13 mouse cellular contexts compared by ENCODE assay signal in genomic region chr7:29490704-29491470, GRCm38 (mm10). TPM values are rescaled to one million over a fixed set of nuclear protein-coding genes. Genes with fewer than 3 reads are reported as not detected.
DNase-seq lines count a peak whose midpoint lies in the region; ATAC-seq and TF ChIP-seq lines count a peak whose summit lies in the region.
"Had no signal": no experiment of that assay in that cellular context is flagged by ENCODE, and none has a peak within 500 bp of the region (broad histone marks: within the 10 kb centered on the region; RNA-seq: fewer than 3 reads in every experiment).

No protein-coding gene starts in this region.

- H3K79me2 ChIP-seq in MEL (ENCODE audit: control insufficient read depth, insufficient read depth, low read length, poor library complexity) (peaks cover 15% of the 10 kb centered on the region; the same call in 1 of the 2 replicates), macrophage (ENCODE audit: inconsistent target) (peaks cover 63% of the 10 kb centered on the region; the same call in 1 of the 2 replicates)

- H3K4me3 ChIP-seq in forebrain, embryonic 10.5 days = peak overlapping the region; percentile 35; the same call in 1 of the 2 replicates
- H3K4me3 ChIP-seq in forebrain, embryonic 13.5 days = no peak overlapping the region
- H3K4me3 ChIP-seq in MEL (ENCODE audit: control insufficient read depth in 1 of 2, insufficient read depth in 1 of 2, low read depth in 2 of 2, low read length in 2 of 2) (no peak overlapping the region), macrophage (ENCODE audit: inconsistent target) (no peak overlapping the region)
- H3K4me3 ChIP-seq in embryonic facial prominence, embryonic 15.5 days (replicated peaks) = no peak overlapping the region
- no peak overlapping the region for H3K4me3 ChIP-seq in forebrain, embryonic 15.5 days
- H3K4me3 ChIP-seq: limb, embryonic 13.5 days had no signal

- DNase-seq in forebrain, embryonic 10.5 days (ENCODE audit: extremely low spot score, low spot score) = no peak
- DNase-seq in MEL (ENCODE audit: low read depth, low spot score) = peak; percentile 20
- DNase-seq in frontal cortex, postnatal 25 days (ENCODE audit: low spot score in 2 of 2) = no peak
- DNase-seq in right cerebral cortex, postnatal 14 days = no peak
- DNase-seq: adrenal gland, postnatal 36 days; heart, postnatal 14 days; kidney, postnatal 25 days; right cerebral cortex, adult 18-20 months had no signal

- H3K36me3 ChIP-seq in forebrain, embryonic 10.5 days (replicated peaks) = peaks cover 10% of the 10 kb centered on the region
- no peaks in the 10 kb centered on the region for H3K36me3 ChIP-seq in forebrain, embryonic 13.5 days (ENCODE audit: poor library complexity, severe bottlenecking)
- peaks cover 0 to 16% of the 10 kb centered on the region in 2 experiments; a peak in 2 of 4 replicates for H3K36me3 ChIP-seq in MEL (ENCODE audit: control insufficient read depth in 1 of 2, insufficient read depth in 2 of 2, low read length in 2 of 2)
- H3K36me3 ChIP-seq in embryonic facial prominence, embryonic 15.5 days = no peaks in the 10 kb centered on the region
- no peaks in the 10 kb centered on the region for H3K36me3 ChIP-seq in macrophage (ENCODE audit: inconsistent target)
- no peaks in the 10 kb centered on the region for H3K36me3 ChIP-seq in forebrain, embryonic 15.5 days

- TF ChIP-seq POLR2A in MEL (IDR thresholded peaks at IDR 0.05; ENCODE audit: control insufficient read depth in 1 of 2, insufficient read depth in 1 of 2, low read depth in 1 of 2, low read length in 2 of 2, poor library complexity in 1 of 2) = no peak

- 79% methylated on average over 8 of the region's 8 CpGs for WGBS in forebrain, embryonic 10.5 days
- WGBS in forebrain, embryonic 13.5 days = 77% methylated on average over 8 of the region's 8 CpGs
- WGBS in embryonic facial prominence, embryonic 15.5 days = 74% methylated on average over 8 of the region's 8 CpGs
- WGBS in macrophage (ENCODE audit: missing documents) = 88% methylated on average over 7 of the region's 8 CpGs
- 69% methylated on average over 8 of the region's 8 CpGs for WGBS in forebrain, embryonic 15.5 days

- H3K27me3 ChIP-seq in forebrain, embryonic 10.5 days (ENCODE audit: poor library complexity, severe bottlenecking) = peaks cover 58% of the 10 kb centered on the region
- no peaks in the 10 kb centered on the region for H3K27me3 ChIP-seq in forebrain, embryonic 13.5 days
- H3K27me3 ChIP-seq in MEL (ENCODE audit: control insufficient read depth in 1 of 2, insufficient read depth in 2 of 2, low read length in 2 of 2) = no peaks in the 10 kb centered on the region
- H3K27me3 ChIP-seq in embryonic facial prominence, embryonic 15.5 days = no peaks in the 10 kb centered on the region
- H3K27me3 ChIP-seq in forebrain, embryonic 15.5 days = no peaks in the 10 kb centered on the region
- H3K27me3 ChIP-seq: limb, embryonic 13.5 days had no signal

- no peak for TF ChIP-seq CTCF in MEL (IDR thresholded peaks at IDR 0.05 in 2 of 3, conservative IDR thresholded peaks at IDR 0.05 in 1 of 3; ENCODE audit: control insufficient read depth in 1 of 3, insufficient read depth in 1 of 3, low read depth in 2 of 3, low read length in 3 of 3, poor library complexity in 1 of 3, severe bottlenecking in 1 of 3)

- H3K4me2 ChIP-seq in forebrain, embryonic 13.5 days = no peak overlapping the region
- H3K4me2 ChIP-seq in embryonic facial prominence, embryonic 15.5 days (replicated peaks) = no peak overlapping the region
- no peak overlapping the region for H3K4me2 ChIP-seq in forebrain, embryonic 15.5 days (replicated peaks)
- H3K4me2 ChIP-seq: limb, embryonic 13.5 days had no signal

- H3K27ac ChIP-seq in forebrain, embryonic 10.5 days = peak overlapping the region; percentile 71
- H3K27ac ChIP-seq in forebrain, embryonic 13.5 days = no peak overlapping the region
- H3K27ac ChIP-seq in MEL (ENCODE audit: control insufficient read depth, low read depth, low read length) (peak overlapping the region; percentile 24; the same call in 1 of the 2 replicates), macrophage (0 out of 2 replicates have a peak overlapping the region, but pooled peaks have one; percentile 29)
- H3K27ac ChIP-seq in embryonic facial prominence, embryonic 15.5 days (replicated peaks) = peak overlapping the region; percentile 58
- no peak overlapping the region for H3K27ac ChIP-seq in forebrain, embryonic 15.5 days (replicated peaks)
- H3K27ac ChIP-seq: limb, embryonic 13.5 days had no signal

- no peak for TF ChIP-seq EP300 in MEL (IDR thresholded peaks at IDR 0.05; ENCODE audit: low read depth in 1 of 2, low read length in 2 of 2)

- H3K9me3 ChIP-seq in forebrain, embryonic 10.5 days = no peaks in the 10 kb centered on the region
- H3K9me3 ChIP-seq in forebrain, embryonic 13.5 days (replicated peaks) = no peaks in the 10 kb centered on the region
- no peaks in the 10 kb centered on the region for H3K9me3 ChIP-seq in MEL (replicated peaks; ENCODE audit: insufficient read depth, low read length)
- no peaks in the 10 kb centered on the region for H3K9me3 ChIP-seq in embryonic facial prominence, embryonic 15.5 days (replicated peaks)
- no peaks in the 10 kb centered on the region for H3K9me3 ChIP-seq in forebrain, embryonic 15.5 days
- H3K9me3 ChIP-seq: limb, embryonic 13.5 days had no signal

- TF ChIP-seq RAD21 in MEL (IDR thresholded peaks at IDR 0.05; ENCODE audit: low read depth, low read length) = no peak

- ATAC-seq in forebrain, embryonic 13.5 days = no peak
- ATAC-seq in embryonic facial prominence, embryonic 15.5 days (ENCODE audit: insufficient number of reproducible peaks, low FRiP score, low TSS enrichment, low read depth) = no peak
- ATAC-seq in forebrain, embryonic 15.5 days (replicated peaks) = no peak

- no peak overlapping the region for H3K9ac ChIP-seq in forebrain, embryonic 13.5 days
- no peak overlapping the region for H3K9ac ChIP-seq in MEL (ENCODE audit: control insufficient read depth, low read depth, low read length, poor library complexity, severe bottlenecking)
- no peak overlapping the region for H3K9ac ChIP-seq in embryonic facial prominence, embryonic 15.5 days
- no peak overlapping the region for H3K9ac ChIP-seq in forebrain, embryonic 15.5 days (replicated peaks)
- H3K9ac ChIP-seq: limb, embryonic 13.5 days had no signal

- H3K4me1 ChIP-seq in forebrain, embryonic 10.5 days = peaks cover 75% of the 10 kb centered on the region
- peaks cover 33% of the 10 kb centered on the region for H3K4me1 ChIP-seq in forebrain, embryonic 13.5 days
- H3K4me1 ChIP-seq in MEL (ENCODE audit: control insufficient read depth in 1 of 2, insufficient read depth in 2 of 2, low read length in 2 of 2) = peaks cover 2 to 12% of the 10 kb centered on the region in 2 experiments; a peak in 3 of 4 replicates
- H3K4me1 ChIP-seq in embryonic facial prominence, embryonic 15.5 days = peaks cover 36% of the 10 kb centered on the region
- peaks cover 14% of the 10 kb centered on the region for H3K4me1 ChIP-seq in forebrain, embryonic 15.5 days

TF ChIP-seq in MEL, 35 proteins besides CTCF, POLR2A, EP300 and RAD21:
- TF ChIP-seq ZNF384 (IDR thresholded peaks at IDR 0.05; ENCODE audit: low read depth, low read length) = peak; percentile 57
- TF ChIP-seq UBTF (IDR thresholded peaks at IDR 0.05; ENCODE audit: borderline replicate concordance, insufficient read depth, low read depth, low read length) = no peak

RNA-seq across cellular contexts. Expression of gene Sipa1l3, which starts 27.6 kb away (rescaled TPM):
- polyA plus RNA-seq in forebrain, embryonic 10.5 days (2016; fragmentation: Nextera tagmentation; extraction: Ambion mirVana) = 9.3 and 12.4 TPM in 2 replicates
- polyA plus RNA-seq in forebrain, embryonic 13.5 days (2015; fragmentation: Nextera tagmentation; extraction: Ambion mirVana) = 9.1 and 15.4 TPM in 2 replicates
- total RNA-seq in MEL (2012; rRNA removed) = 14.1 and 14.9 TPM in 2 replicates
- 10 to 100 TPM in 1 of 2 experiments, not detected in 1; 49.4 TPM for polyA plus RNA-seq in MEL (2012; ENCODE audit: insufficient read depth in 1 of 2, insufficient read length in 2 of 2, low read depth in 1 of 2, low replicate concordance in 2 of 2, missing spikeins in 1 of 2)
- polyA plus RNA-seq in embryonic facial prominence, embryonic 15.5 days (2015; fragmentation: Nextera tagmentation; extraction: Ambion mirVana) = 21.6 and 22.4 TPM in 2 replicates
- total RNA-seq in macrophage (2018; cell fraction: chromatin; rRNA removed) = 100 to 1,000 TPM in 1 of 26 experiments, 10 to 100 TPM in 25; 25.2 to 114 (median 60.5) TPM
- total RNA-seq in macrophage (2018; cell fraction: cytosol; rRNA removed) = 10 to 100 TPM; 10.1 to 25.1 (median 17.9) TPM
- 10 to 100 TPM; 14.0 to 65.9 (median 36.5) TPM for total RNA-seq in macrophage (2018; cell fraction: nucleus; rRNA removed)
- polyA plus RNA-seq in macrophage (2018) = 10.2 to 12.7 TPM (median 10.3 TPM) in 3 replicates
- 15.0 and 16.5 TPM in 2 replicates for polyA plus RNA-seq in forebrain, embryonic 15.5 days (2015; fragmentation: Nextera tagmentation; extraction: Ambion mirVana)

Comparison
In these comparisons a context has a peak if more than half of its experiments do, and no peak if none do; other contexts are left out.
1. H3K27ac ChIP-seq: peak in forebrain, embryonic 10.5 days (single experiment), MEL (single experiment), embryonic facial prominence, embryonic 15.5 days (single experiment) and macrophage (single experiment); none in forebrain, embryonic 13.5 days (single experiment) and forebrain, embryonic 15.5 days (single experiment).